Mouse (Mus musculus) gonadal fat pad, adult 2 months (tissue): Measurements from ENCODE around the gene Vma21. TPM values are rescaled to one million over a fixed set of nuclear protein-coding genes. Genes with fewer than 3 reads are reported as not detected.

Experiments used
- DNase-seq: peaks from one replicate; pipeline ENCODE4 v3.0.0-alpha.2; 2012; ENCODE audit warnings: low read depth
- polyA plus RNA-seq: library from polyadenylated mRNA; depleted of rRNA; stranded (reverse); fragments of >200 nt; gene quantifications from 2 replicates; pipeline ENCODE4 v1.2.3, GENCODE M21; 2012; rRNA removed

Vma21 gene
- 5.1 and 6.6 TPM in 2 replicates for polyA plus RNA-seq

GRCm38 (mm10) chrX:71815631-71816345, at the start of gene Vma21:
Gene Vma21 (plus strand): TSS chrX:71815924.
- DNase-seq = no peak

- DNase-seq = no peak
Observed at GRCm38 (mm10) chrX:71767909-71768308, 47.8 kb upstream of the Vma21 start.

- DNase-seq = no peak
Observed at GRCm38 (mm10) chrX:71791106-71791505, 24.6 kb upstream of the Vma21 start.

GRCm38 (mm10) chrX:71797766-71798165, 18.0 kb upstream of the Vma21 start:
- DNase-seq = no peak

DNA sequence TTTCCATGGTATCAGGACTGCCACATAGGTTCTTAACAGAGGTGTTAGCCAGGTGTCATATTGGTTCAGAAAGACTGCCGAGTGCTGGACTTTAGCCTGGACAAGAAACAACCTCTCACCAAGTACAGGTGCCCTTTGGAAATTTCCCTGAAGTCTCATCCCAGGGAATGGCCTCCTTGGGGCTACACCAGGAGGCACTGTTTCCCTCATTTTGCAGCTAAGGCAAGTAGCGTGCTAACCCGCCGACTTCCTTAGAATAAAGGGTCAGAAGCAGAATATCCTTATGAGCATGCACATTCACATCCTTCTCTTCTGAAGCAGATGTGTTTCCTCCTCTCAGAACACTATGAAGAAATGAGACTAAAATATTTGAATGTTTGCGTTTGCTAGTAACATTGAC, 16.8 kb upstream of the Vma21 start:
- no peak for DNase-seq

DNA sequence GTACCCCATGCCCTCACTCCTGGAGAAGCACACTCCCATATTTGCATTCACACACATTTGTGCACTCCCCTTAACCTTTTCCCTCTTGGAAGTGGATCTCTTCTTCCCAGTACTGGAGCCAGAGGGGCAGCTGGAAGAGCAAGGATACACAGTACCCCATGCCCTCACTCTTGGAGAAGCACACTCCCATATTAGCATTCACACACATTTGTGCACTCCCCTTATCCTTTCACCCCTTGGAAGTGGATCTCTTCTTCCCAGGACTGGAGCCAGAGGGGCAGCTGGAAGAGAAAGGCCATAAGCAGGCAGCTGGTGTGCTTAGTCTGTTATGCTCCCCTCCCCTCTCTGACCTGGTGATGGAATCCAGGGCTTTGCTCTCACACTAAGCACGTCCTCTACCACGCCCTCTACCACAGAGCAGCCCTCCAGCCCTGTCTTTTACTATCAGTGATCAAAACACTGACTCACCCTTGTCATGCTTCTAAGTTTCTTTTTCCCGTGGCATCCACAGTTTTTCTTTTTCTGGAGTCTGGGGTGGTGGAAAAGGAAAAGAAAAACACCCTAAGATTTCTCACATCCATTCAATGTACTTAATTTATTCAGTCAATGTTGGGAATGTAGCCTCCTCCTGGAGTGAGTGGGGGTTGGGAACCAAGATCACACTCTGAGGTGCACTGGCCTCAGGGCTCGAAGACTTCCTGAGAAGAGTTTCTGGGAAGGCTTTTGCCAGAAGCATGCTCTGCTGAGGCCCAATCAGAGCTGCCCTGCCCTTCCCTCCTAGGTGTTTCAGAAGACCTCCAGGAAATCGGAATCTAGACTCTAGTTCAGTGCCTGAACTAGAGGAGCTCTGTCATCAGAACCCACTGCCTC, 3.5 kb upstream of the Vma21 start:
- DNase-seq = no peak

DNA sequence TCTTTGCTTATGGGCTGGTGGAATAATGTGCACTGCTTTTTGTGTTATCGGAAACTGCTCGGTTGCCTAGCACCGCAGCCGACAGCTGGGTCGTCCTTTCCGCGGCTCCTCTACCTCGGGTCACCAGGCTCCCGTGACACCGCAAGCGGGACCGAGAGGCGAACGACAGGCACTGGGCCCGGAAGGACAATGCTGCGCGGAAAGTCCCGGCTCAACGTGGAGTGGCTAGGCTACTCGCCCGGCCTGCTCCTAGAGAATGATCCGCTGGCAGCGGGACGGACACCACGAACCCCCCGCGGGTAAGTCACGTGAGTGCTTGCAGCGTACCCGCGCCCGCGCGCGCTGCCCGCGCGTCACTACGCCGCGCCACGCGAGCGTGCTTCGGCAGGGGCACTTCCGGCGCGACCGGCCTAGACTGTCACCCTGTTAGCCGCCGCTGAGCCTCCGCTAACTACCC, 705 bp downstream of the Vma21 start:
- peak; percentile 24 for DNase-seq

- no peak for DNase-seq
Observed at GRCm38 (mm10) chrX:71816931-71817361, 1.2 kb downstream of the Vma21 start.

- no peak for DNase-seq
Observed at GRCm38 (mm10) chrX:71838911-71839310, 23.2 kb downstream of the Vma21 start.

DNA sequence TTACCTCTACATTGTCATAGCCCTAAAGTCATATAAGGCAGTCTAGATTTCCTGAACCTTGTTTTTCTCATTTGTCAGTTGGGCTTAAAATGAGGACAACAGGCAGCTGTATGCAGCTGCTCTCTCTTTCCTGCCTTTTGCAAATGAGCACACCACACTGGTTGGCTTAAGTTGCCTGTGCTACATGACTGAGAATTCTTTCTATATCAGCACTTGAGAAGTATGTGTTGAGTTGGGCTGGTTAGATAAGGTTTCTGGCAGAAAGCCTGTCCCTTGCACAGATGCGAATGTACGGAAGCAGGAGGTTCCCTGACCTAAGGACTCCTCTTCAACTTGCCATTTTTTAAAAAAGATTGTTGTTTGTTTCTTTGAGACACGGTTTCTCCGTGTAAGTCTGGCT, 31.0 kb downstream of the Vma21 start:
- no peak for DNase-seq

DNA sequence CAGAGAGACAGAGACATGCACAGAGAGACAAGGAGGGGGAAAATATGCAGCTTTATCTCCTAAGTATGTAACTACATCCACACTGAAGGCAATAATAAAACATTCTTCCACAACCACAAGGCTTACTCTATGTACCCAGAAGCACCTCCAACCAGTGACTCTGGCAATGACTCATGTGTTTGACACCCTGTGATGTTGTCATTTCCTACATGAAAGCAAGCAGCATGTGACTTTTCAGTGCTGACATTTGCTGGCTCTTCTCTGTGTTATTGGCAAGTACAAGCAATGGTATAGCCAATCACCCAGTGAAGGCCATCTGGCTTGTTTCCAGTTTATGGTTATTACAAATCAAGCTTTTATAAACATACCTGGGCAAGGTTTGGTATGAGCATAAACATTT, 38.1 kb downstream of the Vma21 start:
- DNase-seq = peak; percentile 1

Other genes starting within 250 kb of the Vma21 start
- gene Gpr50, start 152.3 kb upstream of the Vma21 start, polyA plus RNA-seq = 1.1 and 2.4 TPM in 2 replicates
- 0.20 and 0.25 TPM in 2 replicates for gene Gm1141, start 105.1 kb downstream of the Vma21 start, polyA plus RNA-seq
- 98.5 and 175 TPM in 2 replicates for gene Prrg3, start 146.7 kb downstream of the Vma21 start, polyA plus RNA-seq
- 3.8 and 6.4 TPM in 2 replicates for gene Fate1, start 157.1 kb downstream of the Vma21 start, polyA plus RNA-seq
- 4.3 and 5.7 TPM in 2 replicates for gene Cnga2, start 175.9 kb downstream of the Vma21 start, polyA plus RNA-seq